Mouse (Mus musculus): ENCODE results near the gene P4ha3. TPM values are rescaled to one million over a fixed set of nuclear protein-coding genes. Genes with fewer than 3 reads are reported as not detected.

Gene P4ha3
- polyA plus RNA-seq, 1 experiment from 2014 or later = 7.7 TPM

DNA sequence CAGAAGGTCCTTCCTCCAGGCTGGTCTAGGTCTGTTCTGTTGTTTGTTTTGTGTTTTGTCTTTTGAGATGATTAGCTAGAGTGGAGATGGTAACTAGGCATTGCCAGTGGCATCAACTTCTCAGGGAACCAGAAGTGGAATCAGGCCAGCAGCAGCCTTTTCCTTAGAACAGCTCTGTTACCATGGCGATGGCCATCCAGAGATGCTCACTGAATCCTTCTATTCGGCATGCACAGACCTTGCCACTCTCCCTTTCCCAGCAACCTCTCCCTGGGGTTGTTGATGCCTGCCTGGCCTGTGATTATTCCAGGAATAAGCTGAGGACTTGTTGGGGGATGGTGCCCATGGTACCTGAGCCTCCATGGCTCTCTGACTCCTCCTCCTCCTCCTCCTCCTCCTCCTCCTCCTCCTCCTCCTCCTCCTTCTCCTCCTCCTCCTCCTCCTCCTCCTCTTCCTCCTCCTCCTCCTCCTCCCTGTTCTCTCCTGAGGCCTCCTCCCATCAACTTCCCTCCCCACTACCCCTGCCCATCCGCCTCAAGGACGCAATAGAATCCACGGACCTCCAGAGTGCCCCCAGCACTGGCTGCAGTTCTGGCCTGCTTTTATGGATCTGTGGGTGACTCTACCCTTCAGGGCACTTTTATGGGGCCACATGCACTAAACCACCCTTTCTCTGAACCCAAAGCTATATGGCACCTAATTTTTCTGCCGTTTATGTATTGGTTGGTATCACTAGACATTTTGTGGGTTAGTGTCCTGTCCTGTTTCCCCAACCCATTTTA is 22.7 kb downstream of the P4ha3 start:
- H3K9me3 ChIP-seq (replicated peaks) = no peaks in the 10 kb centered on the region
- no peak overlapping the region for H3K4me3 ChIP-seq (replicated peaks)
- no peak overlapping the region for H3K9ac ChIP-seq
- no peak for ATAC-seq (replicated peaks; ENCODE audit: low FRiP score)
- H3K27me3 ChIP-seq = no peaks in the 10 kb centered on the region
- 59% methylated on average over 6 of the region's 6 CpGs for whole genome bisulfite sequencing
- no peak overlapping the region for H3K4me2 ChIP-seq
- H3K36me3 ChIP-seq = no peaks in the 10 kb centered on the region
- H3K27ac ChIP-seq = no peak overlapping the region
- no peaks in the 10 kb centered on the region for H3K4me1 ChIP-seq

DNA sequence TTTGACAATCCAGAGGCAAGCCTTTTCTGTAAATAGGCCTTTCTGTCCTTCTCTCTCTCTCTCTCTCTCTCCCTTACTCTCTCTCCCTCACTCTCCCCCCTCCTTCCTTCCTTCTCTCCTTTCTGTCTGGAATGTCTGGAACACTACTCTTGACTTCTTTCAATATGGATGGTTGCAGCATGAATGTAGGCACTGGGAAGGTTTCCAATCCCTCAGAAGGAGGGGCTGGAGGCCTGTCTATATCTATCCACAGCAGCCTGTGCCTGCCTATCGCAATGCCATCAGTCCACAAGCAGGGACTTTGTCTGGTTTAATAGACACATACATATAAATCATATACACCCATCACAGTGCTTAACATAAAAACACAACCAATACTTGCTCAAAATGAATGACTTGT is 23.9 kb downstream of the P4ha3 start:
- no peak overlapping the region for H3K27ac ChIP-seq
- no peak overlapping the region for H3K4me3 ChIP-seq (replicated peaks)
- no peak overlapping the region for H3K4me2 ChIP-seq
- no peaks in the 10 kb centered on the region for H3K27me3 ChIP-seq
- H3K9ac ChIP-seq = no peak overlapping the region
- no peaks in the 10 kb centered on the region for H3K9me3 ChIP-seq (replicated peaks)
- H3K4me1 ChIP-seq = no peaks in the 10 kb centered on the region
- no peak for ATAC-seq (replicated peaks; ENCODE audit: low FRiP score)
- WGBS = 88% methylated on average over 1 of the region's 1 CpGs
- no peaks in the 10 kb centered on the region for H3K36me3 ChIP-seq

DNA sequence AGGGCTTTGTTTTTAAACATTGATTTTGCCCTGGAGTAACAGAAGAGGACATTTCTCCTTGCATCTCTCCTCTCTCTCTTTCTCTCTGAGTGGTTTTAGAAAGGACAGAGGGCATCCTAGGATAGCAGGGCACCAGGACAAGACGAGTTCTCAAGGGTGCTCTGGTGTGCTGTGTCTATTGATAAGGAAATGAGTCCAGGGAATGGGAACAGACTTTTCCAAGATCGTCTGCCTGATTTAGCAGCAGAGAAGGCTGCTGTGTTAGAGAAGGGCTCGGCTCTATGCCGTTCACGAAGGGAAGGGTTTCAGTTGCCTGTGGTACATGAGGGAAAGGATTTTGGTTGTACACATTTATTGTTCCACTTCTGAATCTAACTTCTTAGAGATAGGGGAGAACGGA is 24.4 kb downstream of the P4ha3 start:
- no peaks in the 10 kb centered on the region for H3K4me1 ChIP-seq
- no peaks in the 10 kb centered on the region for H3K27me3 ChIP-seq
- H3K9me3 ChIP-seq (replicated peaks) = no peaks in the 10 kb centered on the region
- no peak overlapping the region for H3K9ac ChIP-seq
- no peaks in the 10 kb centered on the region for H3K36me3 ChIP-seq
- no peak overlapping the region for H3K4me3 ChIP-seq (replicated peaks)
- H3K27ac ChIP-seq = no peak overlapping the region
- ATAC-seq (replicated peaks; ENCODE audit: low FRiP score) = no peak
- WGBS = 63% methylated on average over 6 of the region's 6 CpGs
- H3K4me2 ChIP-seq = no peak overlapping the region

DNA sequence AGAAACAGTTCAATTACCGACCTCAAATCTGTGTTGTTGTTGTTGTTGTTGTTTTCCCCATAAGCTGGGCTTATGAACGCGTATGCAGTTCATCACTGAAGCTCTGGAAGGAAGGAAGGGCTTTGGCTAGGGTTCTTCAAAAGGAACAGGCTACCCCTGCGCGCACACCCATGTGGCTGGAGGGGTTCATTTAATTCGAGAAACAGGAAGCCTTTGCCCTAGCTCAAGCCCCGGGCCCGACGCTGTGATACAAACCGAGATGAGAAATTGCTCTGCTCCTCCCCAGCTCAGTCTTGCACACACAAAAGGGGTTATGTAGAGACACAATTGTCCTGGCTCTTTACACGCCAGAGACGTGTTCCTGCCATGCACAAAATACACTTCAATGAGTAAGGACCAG is 25.0 kb downstream of the P4ha3 start:
- no peak for ATAC-seq (replicated peaks; ENCODE audit: low FRiP score)
- H3K4me1 ChIP-seq = no peaks in the 10 kb centered on the region
- no peaks in the 10 kb centered on the region for H3K36me3 ChIP-seq
- no peaks in the 10 kb centered on the region for H3K9me3 ChIP-seq (replicated peaks)
- no peak overlapping the region for H3K27ac ChIP-seq
- 78% methylated on average over 12 of the region's 12 CpGs for WGBS
- no peak overlapping the region for H3K9ac ChIP-seq
- no peak overlapping the region for H3K4me2 ChIP-seq
- no peaks in the 10 kb centered on the region for H3K27me3 ChIP-seq
- H3K4me3 ChIP-seq (replicated peaks) = no peak overlapping the region

DNA sequence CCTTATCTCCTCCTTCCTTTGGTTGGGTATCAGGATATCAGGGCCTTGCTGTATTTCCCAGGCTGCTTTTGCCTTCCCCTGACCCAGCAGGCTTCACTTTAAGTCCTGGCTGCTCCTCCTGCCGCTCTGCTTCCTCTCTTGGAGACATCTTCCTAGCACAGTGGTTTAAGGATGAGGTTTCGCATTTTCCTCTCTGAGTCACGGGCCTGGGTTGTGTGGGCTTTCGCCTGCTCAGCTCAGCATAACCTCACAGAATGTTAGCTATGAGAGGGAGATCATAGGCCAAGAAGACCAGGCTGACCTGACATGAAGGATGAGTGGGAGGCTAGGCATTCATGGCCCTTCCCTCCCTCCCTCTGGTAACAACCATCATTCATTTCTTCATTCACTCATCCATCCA is 27.4 kb downstream of the P4ha3 start:
- Histone ChIP-seq H3K36me3 (0 out of 2 replicates have a peak, but pooled peaks cover 2% of the 10 kb centered on the region), H3K27ac (no peak overlapping the region), H3K27me3 (no peaks in the 10 kb centered on the region), H3K4me3 (replicated peaks) (no peak overlapping the region), H3K4me1 (no peaks in the 10 kb centered on the region), H3K9ac (no peak overlapping the region), H3K9me3 (replicated peaks) (no peaks in the 10 kb centered on the region), H3K4me2 (no peak overlapping the region)
- ATAC-seq (replicated peaks; ENCODE audit: low FRiP score) = no peak
- WGBS = 68% methylated on average over 4 of the region's 4 CpGs

DNA sequence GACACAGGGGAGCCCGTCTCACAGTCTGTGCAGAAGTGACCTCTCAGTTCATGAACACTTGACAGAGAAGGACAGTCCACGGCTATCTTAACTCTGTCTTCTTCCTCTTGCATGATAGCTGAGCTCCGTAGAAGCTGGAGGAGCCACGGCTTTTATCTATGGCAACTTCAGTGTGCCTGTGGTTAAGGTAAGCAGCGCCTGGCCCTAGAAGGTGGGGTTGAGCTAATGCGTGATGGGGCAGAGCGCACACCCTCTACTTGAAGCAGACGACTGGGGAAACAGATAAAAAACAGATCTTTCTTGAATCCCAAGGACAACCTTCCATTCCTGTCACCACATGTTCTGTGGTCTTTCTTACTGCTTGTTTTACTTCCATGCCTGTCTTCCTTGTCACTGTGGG is 31.6 kb downstream of the P4ha3 start:
- H3K36me3 ChIP-seq = 0 out of 2 replicates have a peak, but pooled peaks cover 2% of the 10 kb centered on the region
- no peak overlapping the region for H3K4me3 ChIP-seq (replicated peaks)
- no peaks in the 10 kb centered on the region for H3K4me1 ChIP-seq
- H3K27me3 ChIP-seq = no peaks in the 10 kb centered on the region
- ATAC-seq (replicated peaks; ENCODE audit: low FRiP score) = no peak
- no peak overlapping the region for H3K9ac ChIP-seq
- no peaks in the 10 kb centered on the region for H3K9me3 ChIP-seq (replicated peaks)
- 93% methylated on average over 8 of the region's 8 CpGs for WGBS
- no peak overlapping the region for H3K27ac ChIP-seq
- no peak overlapping the region for H3K4me2 ChIP-seq

DNA sequence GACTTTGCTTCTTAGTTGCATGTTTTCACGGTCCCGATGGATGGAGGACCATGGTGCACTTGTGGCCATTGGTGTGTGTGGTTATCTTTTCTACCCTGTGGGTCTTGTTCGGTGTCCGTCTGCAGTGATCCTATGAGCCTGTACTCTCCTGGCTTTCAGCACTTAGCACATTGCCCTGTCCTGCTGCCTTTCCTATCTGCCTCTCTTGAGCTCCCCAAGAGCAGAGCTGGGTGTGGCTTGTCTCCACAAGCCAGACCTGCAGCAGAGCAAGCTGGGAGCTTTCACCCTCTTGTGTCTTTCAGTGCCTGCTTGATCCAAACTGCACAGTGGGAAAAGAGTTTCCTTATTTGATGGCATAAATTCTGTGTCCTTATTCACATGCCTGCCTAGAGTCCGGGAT is 32.2 kb downstream of the P4ha3 start:
- Histone ChIP-seq H3K9me3 (replicated peaks) (no peaks in the 10 kb centered on the region), H3K9ac (no peak overlapping the region), H3K4me3 (replicated peaks) (no peak overlapping the region), H3K4me2 (no peak overlapping the region), H3K27ac (no peak overlapping the region), H3K36me3 (0 out of 2 replicates have a peak, but pooled peaks cover 2% of the 10 kb centered on the region), H3K4me1 (no peaks in the 10 kb centered on the region), H3K27me3 (no peaks in the 10 kb centered on the region)
- no peak for ATAC-seq (replicated peaks; ENCODE audit: low FRiP score)
- whole genome bisulfite sequencing = 95% methylated on average over 5 of the region's 5 CpGs

DNA sequence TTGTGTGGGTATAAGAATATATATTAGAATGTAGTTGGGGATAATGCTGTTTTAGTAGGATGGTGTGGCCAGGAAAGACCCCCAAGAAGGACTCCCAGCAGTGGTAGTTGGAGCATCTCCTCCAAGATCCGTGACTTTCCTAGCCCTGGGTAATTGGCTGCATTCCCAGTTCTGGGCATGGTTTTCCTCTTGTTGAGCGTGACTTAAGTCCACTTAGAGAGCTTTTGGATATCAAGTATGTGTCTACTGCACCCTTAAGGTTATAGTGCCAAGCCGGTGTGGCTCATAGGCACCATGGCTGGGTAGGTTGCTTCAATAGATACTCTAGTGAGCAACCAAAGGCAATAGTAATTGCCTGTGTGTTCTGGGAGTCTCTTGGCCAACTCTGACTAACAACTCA is 38.4 kb downstream of the P4ha3 start:
- Histone ChIP-seq H3K4me2 (no peak overlapping the region), H3K27ac (no peak overlapping the region), H3K9ac (no peak overlapping the region), H3K4me1 (no peaks in the 10 kb centered on the region), H3K36me3 (peaks cover 36% of the 10 kb centered on the region), H3K4me3 (replicated peaks) (no peak overlapping the region), H3K9me3 (replicated peaks) (no peaks in the 10 kb centered on the region), H3K27me3 (no peaks in the 10 kb centered on the region)
- ATAC-seq (replicated peaks; ENCODE audit: low FRiP score) = no peak
- WGBS = 90% methylated on average over 3 of the region's 3 CpGs

DNA sequence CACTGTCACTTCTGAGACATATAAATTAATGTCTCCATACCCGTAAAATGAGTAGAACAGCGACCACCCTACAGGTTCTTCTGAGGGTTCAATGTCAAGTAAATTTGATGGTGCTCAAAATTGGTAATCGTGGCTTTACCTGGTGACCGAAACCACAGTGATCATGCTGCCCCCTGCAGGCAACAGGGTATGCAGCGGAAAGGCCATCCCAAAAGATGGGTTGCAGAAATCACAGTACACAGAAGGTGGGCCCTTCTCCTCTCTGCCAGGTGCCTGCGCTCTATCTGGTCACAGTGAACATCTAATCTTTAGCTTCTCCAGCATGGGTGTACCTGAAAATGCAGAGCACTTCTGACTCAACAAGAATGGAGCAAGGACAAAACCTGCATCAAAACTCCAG is 40.2 kb downstream of the P4ha3 start:
- 76% methylated on average over 6 of the region's 6 CpGs for WGBS
- no peak overlapping the region for H3K4me2 ChIP-seq
- no peak overlapping the region for H3K27ac ChIP-seq
- no peak overlapping the region for H3K4me3 ChIP-seq (replicated peaks)
- no peaks in the 10 kb centered on the region for H3K27me3 ChIP-seq
- H3K36me3 ChIP-seq = peaks cover 51% of the 10 kb centered on the region
- ATAC-seq (replicated peaks; ENCODE audit: low FRiP score) = no peak
- H3K9me3 ChIP-seq (replicated peaks) = no peaks in the 10 kb centered on the region
- no peaks in the 10 kb centered on the region for H3K4me1 ChIP-seq
- H3K9ac ChIP-seq = no peak overlapping the region

DNA sequence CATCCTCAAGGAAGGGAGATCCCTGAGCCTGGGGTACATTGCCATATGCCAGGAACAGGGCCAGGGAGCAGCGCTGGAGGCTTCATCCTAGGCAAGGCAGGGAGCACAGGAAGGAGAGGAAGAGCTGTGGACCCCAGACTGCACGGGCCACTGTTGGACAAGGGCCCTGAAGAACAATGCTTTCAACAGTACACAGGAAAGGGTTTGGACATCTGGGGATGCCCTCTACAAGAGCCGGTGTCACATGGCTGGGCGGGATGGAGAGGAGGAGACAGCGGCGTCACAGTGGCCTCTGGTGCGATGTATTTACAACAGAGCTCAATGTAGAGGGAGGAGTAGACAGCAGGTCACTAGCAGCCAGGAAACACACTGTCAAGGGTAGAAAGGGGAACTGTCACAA is 42.2 kb downstream of the P4ha3 start:
- H3K36me3 ChIP-seq = peaks cover 71% of the 10 kb centered on the region
- 73% methylated on average over 7 of the region's 7 CpGs for WGBS

DNA sequence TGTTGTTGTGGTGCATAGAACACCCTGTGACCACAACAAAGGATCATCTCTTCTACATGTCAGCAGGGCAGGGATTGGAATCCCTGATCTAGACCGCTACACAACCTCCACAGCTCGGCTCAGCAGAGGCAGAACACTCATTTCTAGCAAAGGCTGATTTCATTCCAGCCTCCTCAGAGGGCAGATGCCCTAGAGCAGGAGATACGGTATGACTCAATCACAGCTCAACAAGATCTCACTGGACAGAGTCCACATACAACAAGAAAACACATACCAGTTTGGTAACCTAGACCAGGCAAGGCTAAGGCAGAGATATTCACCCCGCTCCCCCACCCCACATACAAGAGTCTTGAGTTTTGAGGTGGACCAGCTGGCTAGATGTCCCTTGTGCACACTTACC is 43.3 kb downstream of the P4ha3 start:
- Histone ChIP-seq H3K27ac (no peak overlapping the region), H3K36me3 (peaks cover 82% of the 10 kb centered on the region)
- no peak for ATAC-seq (replicated peaks; ENCODE audit: low FRiP score)

More for the DNA sequence above, 42.2 kb downstream of the P4ha3 start:
- no peak overlapping the region for H3K27ac ChIP-seq
- no peak overlapping the region for H3K4me2 ChIP-seq
- no peak for ATAC-seq (replicated peaks; ENCODE audit: low FRiP score)
- no peak overlapping the region for H3K9ac ChIP-seq
- H3K4me3 ChIP-seq (replicated peaks) = no peak overlapping the region
- no peaks in the 10 kb centered on the region for H3K9me3 ChIP-seq (replicated peaks)
- H3K27me3 ChIP-seq = no peaks in the 10 kb centered on the region
- H3K4me1 ChIP-seq = no peaks in the 10 kb centered on the region

DNA sequence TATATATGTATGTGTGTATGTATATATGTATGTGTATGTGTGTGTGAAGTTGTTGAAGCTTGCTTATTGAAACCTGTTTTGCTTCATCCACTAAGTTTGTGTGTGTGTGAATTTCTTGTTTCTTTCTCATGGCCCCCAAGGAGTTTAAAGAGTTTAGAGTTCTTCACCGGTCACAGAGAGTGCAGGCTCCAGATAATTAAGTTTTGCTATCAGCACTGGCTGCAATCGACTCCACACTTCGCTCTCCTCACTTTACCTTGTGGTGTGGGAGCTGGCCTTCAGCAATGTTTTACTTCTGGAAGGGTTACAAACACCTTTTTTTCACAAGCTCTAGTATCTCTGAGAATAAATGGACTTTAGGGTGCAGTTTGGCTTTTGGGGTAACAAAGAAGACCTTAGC is 45.9 kb downstream of the P4ha3 start:
- ATAC-seq (replicated peaks; ENCODE audit: low FRiP score) = no peak
- H3K9me3 ChIP-seq (replicated peaks) = no peaks in the 10 kb centered on the region
- H3K9ac ChIP-seq = no peak overlapping the region
- H3K27me3 ChIP-seq = no peaks in the 10 kb centered on the region
- 75% methylated on average over 3 of the region's 3 CpGs for WGBS
- H3K36me3 ChIP-seq = peaks cover 92% of the 10 kb centered on the region
- H3K4me3 ChIP-seq (replicated peaks) = no peak overlapping the region
- H3K4me1 ChIP-seq = no peaks in the 10 kb centered on the region
- no peak overlapping the region for H3K27ac ChIP-seq
- no peak overlapping the region for H3K4me2 ChIP-seq

More for the DNA sequence above, 43.3 kb downstream of the P4ha3 start:
- no peaks in the 10 kb centered on the region for H3K4me1 ChIP-seq
- H3K9ac ChIP-seq = no peak overlapping the region
- H3K4me3 ChIP-seq (replicated peaks) = no peak overlapping the region
- H3K4me2 ChIP-seq = no peak overlapping the region
- WGBS = 85% methylated on average over 4 of the region's 4 CpGs
- H3K27me3 ChIP-seq = no peaks in the 10 kb centered on the region
- H3K9me3 ChIP-seq (replicated peaks) = no peaks in the 10 kb centered on the region

DNA sequence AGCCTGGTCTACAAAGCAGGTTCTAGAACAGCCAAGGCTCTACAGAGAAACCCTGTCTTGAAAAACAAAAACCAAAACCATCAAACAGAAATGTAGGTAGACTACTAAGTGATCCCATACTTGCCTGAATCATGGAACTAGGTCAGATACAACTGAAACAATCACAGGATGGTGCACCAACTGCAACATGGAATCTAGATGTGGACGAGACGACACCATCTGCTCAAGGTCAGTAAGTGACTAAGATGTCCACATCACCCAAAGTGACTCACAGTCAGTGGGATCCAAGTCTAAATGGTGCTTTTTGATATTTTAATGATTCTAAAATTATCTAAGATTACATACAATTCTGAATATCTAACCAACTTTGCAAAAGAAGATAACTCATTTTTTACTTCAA is 50.6 kb downstream of the P4ha3 start:
- whole genome bisulfite sequencing = 97% methylated on average over 2 of the region's 2 CpGs
- H3K9me3 ChIP-seq (replicated peaks) = no peaks in the 10 kb centered on the region
- H3K36me3 ChIP-seq = peaks cover 95% of the 10 kb centered on the region
- H3K4me3 ChIP-seq (replicated peaks) = no peak overlapping the region
- H3K4me2 ChIP-seq = no peak overlapping the region
- no peak overlapping the region for H3K27ac ChIP-seq
- H3K4me1 ChIP-seq = no peaks in the 10 kb centered on the region
- H3K9ac ChIP-seq = no peak overlapping the region
- ATAC-seq (replicated peaks; ENCODE audit: low FRiP score) = no peak
- no peaks in the 10 kb centered on the region for H3K27me3 ChIP-seq
